Mouse (Mus musculus): ENCODE results near the gene Slc35d3. TPM values are rescaled to one million over a fixed set of nuclear protein-coding genes. Genes with fewer than 3 reads are reported as not detected.

Slc35d3 gene
- 7.4 and 7.6 TPM in 2 replicates for polyA plus RNA-seq (2015; fragmentation: Nextera tagmentation; extraction: Ambion mirVana)

GRCm38 (mm10) chr10:19850998-19851691, at the start of gene Slc35d3:
Gene Slc35d3 (minus strand): TSS chr10:19851459.

Other genes with a start within 250 kb of the Slc35d3 start
- gene Il22ra2, start 229.5 kb downstream of the Slc35d3 start, polyA plus RNA-seq (2015; fragmentation: Nextera tagmentation; extraction: Ambion mirVana): not detected in 2 replicates
- gene Il20ra, start 138.9 kb downstream of the Slc35d3 start, polyA plus RNA-seq (2015; fragmentation: Nextera tagmentation; extraction: Ambion mirVana): 2.0 and 2.1 TPM in 2 replicates
- 43.8 and 48.3 TPM in 2 replicates for gene Pex7, start 56.2 kb upstream of the Slc35d3 start, polyA plus RNA-seq (2015; fragmentation: Nextera tagmentation; extraction: Ambion mirVana)
- 1.9 and 2.1 TPM in 2 replicates for gene Map3k5, start 83.0 kb upstream of the Slc35d3 start, polyA plus RNA-seq (2015; fragmentation: Nextera tagmentation; extraction: Ambion mirVana)

Measured in neural tube, postnatal 0 days (tissue).